Mouse (Mus musculus): ENCODE results near the gene Myo15b.

DNA sequence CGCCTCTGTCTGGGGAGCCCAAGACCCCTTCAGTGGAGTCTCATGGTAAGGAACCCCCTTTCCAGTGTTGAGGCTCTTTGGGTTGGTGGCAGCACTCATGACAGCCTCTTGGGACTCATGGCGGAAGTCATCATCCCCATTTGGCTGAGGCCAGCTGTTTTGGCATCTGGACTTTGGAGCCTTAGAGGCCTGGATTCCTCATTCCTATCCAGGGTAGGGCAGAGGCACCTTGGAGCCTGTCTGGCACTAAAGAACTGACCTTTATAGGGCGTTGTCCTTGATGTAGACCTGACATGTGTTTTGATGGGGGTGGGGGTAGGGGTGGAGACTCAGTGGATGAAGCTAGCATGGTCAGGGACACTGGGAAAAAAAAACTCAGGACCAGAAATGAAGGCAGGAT, 26.2 kb downstream of the Myo15b start:
- no peak for TF ChIP-seq POLR2A (IDR thresholded peaks at IDR 0.05; ENCODE audit: extremely low read depth, insufficient read depth, low read length)
- TF ChIP-seq CTCF (IDR thresholded peaks at IDR 0.05; ENCODE audit: low read depth, low read length) = no peak

All from liver, adult 2 months (tissue).